Mouse (Mus musculus) forebrain, embryonic 13.5 days (tissue): Measurements from ENCODE around the gene Ppme1. TPM values are rescaled to one million over a fixed set of nuclear protein-coding genes. Genes with fewer than 3 reads are reported as not detected.

Source experiments
- ATAC-seq: fragments of 200-750 bp; cut with Nextera tagmentation; 2 replicates; pipeline ENCODE4 v1.8.0; 2017
- H3K27ac ChIP-seq: fragments of 300-500 bp; sonication (generic); 2 replicates; pipeline ENCODE4 v1.5.1; 2015; ENCODE audit warnings: inconsistent platforms, mild to moderate bottlenecking, moderate library complexity
- H3K27me3 ChIP-seq: fragments of 300-500 bp; sonication (generic); 2 replicates; pipeline ENCODE4 v1.6.1; 2015; ENCODE audit warnings: mild to moderate bottlenecking, inconsistent platforms
- H3K36me3 ChIP-seq: fragments of 300-500 bp; sonication (generic); 2 replicates; pipeline ENCODE4 v1.6.1; 2015; ENCODE audit warnings: mild to moderate bottlenecking, inconsistent platforms; ENCODE audit not compliant: poor library complexity, severe bottlenecking
- H3K4me1 ChIP-seq: fragments of 300-500 bp; sonication (generic); 2 replicates; pipeline ENCODE4 v1.6.1; 2015; ENCODE audit warnings: inconsistent platforms
- H3K4me2 ChIP-seq: fragments of 300-500 bp; sonication (generic); 2 replicates; pipeline ENCODE4 v1.6.1; 2015; ENCODE audit warnings: inconsistent platforms, mild to moderate bottlenecking, moderate library complexity
- H3K4me3 ChIP-seq: fragments of 300-500 bp; sonication (generic); 2 replicates; pipeline ENCODE4 v1.5.1; 2015; ENCODE audit warnings: mild to moderate bottlenecking, inconsistent platforms
- H3K9ac ChIP-seq: fragments of 300-500 bp; sonication (generic); 2 replicates; pipeline ENCODE4 v1.6.1; 2015; ENCODE audit warnings: mild to moderate bottlenecking, inconsistent platforms
- H3K9me3 ChIP-seq: fragments of 300-500 bp; sonication (generic); replicated peaks from 2 replicates; pipeline ENCODE4 v1.6.1; 2016; ENCODE audit warnings: inconsistent platforms
- WGBS: fragments of 180-500 bp; shearing (Covaris S2); methylation state at CpG from one replicate; pipeline ENCODE4 v1.1.7; 2015; 5-methylcytosine and 5-hydroxymethylcytosine counted together
- polyA plus RNA-seq: library from polyadenylated mRNA; unstranded; fragments of >200 nt; fragmentation: Nextera tagmentation; extraction: Ambion mirVana; gene quantifications from 2 replicates; pipeline ENCODE4 v1.2.1, GENCODE M21; 2015

Ppme1 gene
- polyA plus RNA-seq, 1 experiment from 2014 or later = 118 TPM

- ATAC-seq = no peak
- no peaks in the 10 kb centered on the region for H3K9me3 ChIP-seq
- no peak overlapping the region for H3K4me3 ChIP-seq
- H3K4me2 ChIP-seq = no peak overlapping the region
- no peaks in the 10 kb centered on the region for H3K4me1 ChIP-seq
- H3K27ac ChIP-seq = no peak overlapping the region
- no peaks in the 10 kb centered on the region for H3K36me3 ChIP-seq
- 81% methylated on average over 2 of the region's 2 CpGs for WGBS
- no peaks in the 10 kb centered on the region for H3K27me3 ChIP-seq
- H3K9ac ChIP-seq = no peak overlapping the region
Observed at GRCm38 (mm10) chr7:100295745-100296144, 76.4 kb downstream of the Ppme1 start.

GRCm38 (mm10) chr7:100293546-100293945, 78.6 kb downstream of the Ppme1 start:
- WGBS = 81% methylated on average over 8 of the region's 8 CpGs
- H3K27me3 ChIP-seq = no peaks in the 10 kb centered on the region
- H3K4me3 ChIP-seq = no peak overlapping the region
- no peaks in the 10 kb centered on the region for H3K36me3 ChIP-seq
- H3K9me3 ChIP-seq = no peaks in the 10 kb centered on the region
- H3K27ac ChIP-seq = no peak overlapping the region
- H3K4me2 ChIP-seq = no peak overlapping the region
- H3K9ac ChIP-seq = no peak overlapping the region
- peaks cover 7% of the 10 kb centered on the region for H3K4me1 ChIP-seq
- ATAC-seq = no peak

GRCm38 (mm10) chr7:100288622-100289021, 83.5 kb downstream of the Ppme1 start:
- ATAC-seq = peak; percentile 45; the same call in 1 of the 2 replicates
- Histone ChIP-seq H3K4me1 (peaks cover 31% of the 10 kb centered on the region), H3K4me2 (peak overlapping the region; percentile 44), H3K9me3 (no peaks in the 10 kb centered on the region), H3K9ac (no peak overlapping the region), H3K27ac (peak overlapping the region; percentile 79), H3K27me3 (peaks cover 30% of the 10 kb centered on the region), H3K36me3 (no peaks in the 10 kb centered on the region), H3K4me3 (no peak overlapping the region)
- 41% methylated on average over 11 of the region's 11 CpGs for WGBS

- H3K4me3 ChIP-seq = no peak overlapping the region
- H3K9me3 ChIP-seq = no peaks in the 10 kb centered on the region
- H3K27me3 ChIP-seq = peaks cover 30% of the 10 kb centered on the region
- peaks cover 31% of the 10 kb centered on the region for H3K4me1 ChIP-seq
- WGBS = 9% methylated on average over 7 of the region's 7 CpGs
- ATAC-seq = peak; percentile 67; the same call in 1 of the 2 replicates
- no peaks in the 10 kb centered on the region for H3K36me3 ChIP-seq
- peak overlapping the region; percentile 79 for H3K27ac ChIP-seq
- no peak overlapping the region for H3K9ac ChIP-seq
- peak overlapping the region; percentile 44 for H3K4me2 ChIP-seq
Observed at GRCm38 (mm10) chr7:100287748-100288578, 84.1 kb downstream of the Ppme1 start.

- peaks cover 31% of the 10 kb centered on the region for H3K4me1 ChIP-seq
- peak within 1 kb of the TSS; percentile 67 for H3K9ac ChIP-seq
- WGBS = 0% methylated on average over 52 of the region's 53 CpGs
- H3K27me3 ChIP-seq = peaks cover 30% of the 10 kb centered on the region
- peak within 1 kb of the TSS; percentile 57 for H3K4me3 ChIP-seq
- H3K9me3 ChIP-seq = no peaks in the 10 kb centered on the region
- peak; percentile 58 for ATAC-seq
- H3K4me2 ChIP-seq = peak within 1 kb of the TSS; percentile 97
- no peak within 1 kb of the TSS for H3K27ac ChIP-seq
- no peaks in the 10 kb centered on the region for H3K36me3 ChIP-seq
Observed at GRCm38 (mm10) chr7:100285383-100285782, 86.7 kb downstream of the Ppme1 start, which contains the start of gene P4ha3. Gene P4ha3, plus strand, starts transcription at chr7:100285520.

- Histone ChIP-seq H3K9ac (no peak overlapping the region), H3K9me3 (no peaks in the 10 kb centered on the region), H3K36me3 (no peaks in the 10 kb centered on the region), H3K27ac (no peak overlapping the region), H3K4me2 (no peak overlapping the region), H3K4me1 (peaks cover 21% of the 10 kb centered on the region), H3K4me3 (no peak overlapping the region), H3K27me3 (peaks cover 30% of the 10 kb centered on the region)
- no peak for ATAC-seq
- 31% methylated on average over 3 of the region's 3 CpGs for WGBS
Observed at GRCm38 (mm10) chr7:100283298-100283697, 88.8 kb downstream of the Ppme1 start.

- H3K36me3 ChIP-seq = no peaks in the 10 kb centered on the region
- H3K4me2 ChIP-seq = no peak overlapping the region
- H3K9me3 ChIP-seq = no peaks in the 10 kb centered on the region
- H3K27ac ChIP-seq = no peak overlapping the region
- WGBS = 43% methylated on average over 3 of the region's 3 CpGs
- no peak overlapping the region for H3K9ac ChIP-seq
- H3K4me1 ChIP-seq = peaks cover 14% of the 10 kb centered on the region; the same call in 1 of the 2 replicates
- H3K27me3 ChIP-seq = peaks cover 28% of the 10 kb centered on the region
- no peak for ATAC-seq
- H3K4me3 ChIP-seq = no peak overlapping the region
Observed at GRCm38 (mm10) chr7:100281596-100281995, 90.5 kb downstream of the Ppme1 start.

- peaks cover 10% of the 10 kb centered on the region; the same call in 1 of the 2 replicates for H3K27me3 ChIP-seq
- H3K9me3 ChIP-seq = no peaks in the 10 kb centered on the region
- 0 out of 2 replicates have a peak, but pooled peaks cover under 1% of the 10 kb centered on the region for H3K4me1 ChIP-seq
- 0% methylated on average over 1 of the region's 1 CpGs for WGBS
- ATAC-seq = no peak
- H3K4me2 ChIP-seq = no peak overlapping the region
- no peak overlapping the region for H3K9ac ChIP-seq
- no peaks in the 10 kb centered on the region for H3K36me3 ChIP-seq
- H3K27ac ChIP-seq = no peak overlapping the region
- no peak overlapping the region for H3K4me3 ChIP-seq
Observed at GRCm38 (mm10) chr7:100279803-100280202, 92.3 kb downstream of the Ppme1 start.

Other genes starting within 250 kb of the Ppme1 start
- 16.3 and 17.1 TPM in 2 replicates for gene Lipt2, start 213.0 kb downstream of the Ppme1 start, polyA plus RNA-seq
- 1.4 and 2.0 TPM in 2 replicates for gene Kcne3, start 195.8 kb downstream of the Ppme1 start, polyA plus RNA-seq
- gene Pgm2l1, start 144.9 kb downstream of the Ppme1 start, polyA plus RNA-seq = 9.5 and 10.3 TPM in 2 replicates
- 1.0 and 1.5 TPM in 2 replicates for gene P4ha3, start 86.8 kb downstream of the Ppme1 start, polyA plus RNA-seq
- gene C2cd3, start 74 bp downstream of the Ppme1 start, polyA plus RNA-seq = 34.7 and 35.1 TPM in 2 replicates
- not detected in 2 replicates for gene Ucp3, start 100.7 kb upstream of the Ppme1 start, polyA plus RNA-seq
- 43.9 and 46.0 TPM in 2 replicates for gene Ucp2, start 121.0 kb upstream of the Ppme1 start, polyA plus RNA-seq
- gene Dnajb13, start 142.7 kb upstream of the Ppme1 start, polyA plus RNA-seq = 2.1 and 3.7 TPM in 2 replicates
- 17.0 TPM in 2 replicates for gene Coa4, start 164.8 kb upstream of the Ppme1 start, polyA plus RNA-seq
- 147 and 152 TPM in 2 replicates for gene Rab6a, start 235.1 kb upstream of the Ppme1 start, polyA plus RNA-seq
- 67.6 and 69.9 TPM in 2 replicates for gene Mrpl48, start 236.0 kb upstream of the Ppme1 start, polyA plus RNA-seq